In the genomic region with DNA sequence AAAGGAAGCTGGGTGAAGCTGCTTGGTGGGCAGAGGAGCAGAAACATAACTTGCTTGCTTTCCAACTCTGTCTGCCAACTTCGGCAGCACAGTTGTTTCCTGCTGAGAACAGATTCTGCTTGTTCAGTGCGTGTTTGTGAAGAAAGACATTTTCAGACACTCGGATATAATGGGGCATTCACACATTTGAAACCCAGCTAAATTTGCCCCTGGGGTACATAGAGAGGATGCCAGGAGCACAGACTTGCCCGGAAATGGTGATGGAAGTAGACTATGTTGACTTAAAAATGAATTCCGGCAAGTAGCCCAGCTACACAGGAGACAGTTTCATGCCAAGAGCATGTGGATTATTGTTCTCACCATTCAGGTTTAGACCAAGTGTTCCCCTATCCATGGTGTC, we compare ENCODE assay signal across 10 mouse cellular contexts.
DNase-seq lines count a peak whose midpoint lies in the region; ATAC-seq and TF ChIP-seq lines count a peak whose summit lies in the region.
"Had no signal": no experiment of that assay in that cellular context is flagged by ENCODE, and none has a peak within 500 bp of the region (broad histone marks: within the 10 kb centered on the region; RNA-seq: fewer than 3 reads in every experiment).

No protein-coding gene starts in this region.

- no peaks in the 10 kb centered on the region for H3K27me3 ChIP-seq in CH12.LX (replicated peaks)
- H3K27me3 ChIP-seq in heart, embryonic 10.5 days (ENCODE audit: insufficient read depth, poor library complexity, severe bottlenecking) = no peaks in the 10 kb centered on the region

- no peaks in the 10 kb centered on the region for H3K9me3 ChIP-seq in CH12.LX (replicated peaks; ENCODE audit: low read length)
- H3K9me3 ChIP-seq in heart, embryonic 10.5 days = no peaks in the 10 kb centered on the region

- dilution Hi-C loops in CH12.LX (cut with MboI; ENCODE audit: extremely low pct_ligation_motif_present, extremely low pct_unique_long_range_greater_than_20kb, low sequenced_read_pairs) = no loop called here

- in situ Hi-C loops in CH12.LX (cut with MboI; ENCODE audit: low pct_ligation_motif_present, low pct_unique_long_range_greater_than_20kb, low sequenced_read_pairs) = no loop called here

- WGBS in heart, embryonic 10.5 days = 74% methylated on average over 5 of the region's 5 CpGs

- intact Hi-C loops in left cerebral cortex, adult 2 months (cut with DNase I) = no loop called here

- no peaks in the 10 kb centered on the region for H3K36me3 ChIP-seq in CH12.LX (replicated peaks in 1 of 2; ENCODE audit: control insufficient read depth in 1 of 2, insufficient read depth in 1 of 2, low read length in 1 of 2)
- H3K36me3 ChIP-seq in heart, embryonic 10.5 days = no peaks in the 10 kb centered on the region

- no peak for TF ChIP-seq CTCF in CH12.LX (conservative IDR thresholded peaks at IDR 0.05 in 1 of 2, IDR thresholded peaks at IDR 0.05 in 1 of 2; ENCODE audit: low read depth in 2 of 2, low read length in 2 of 2)
- no peak for TF ChIP-seq CTCF in left cerebral cortex, adult 2 months (IDR thresholded peaks at IDR 0.05)

- TF ChIP-seq EP300 in CH12.LX (IDR thresholded peaks at IDR 0.05; ENCODE audit: low read length) = no peak

- H3K27ac ChIP-seq in CH12.LX (ENCODE audit: insufficient read depth, low read depth) = no peak overlapping the region
- H3K27ac ChIP-seq in left cerebral cortex, adult 2 months = peak overlapping the region; percentile 56; the same call in 1 of the 2 replicates
- no peak overlapping the region for H3K27ac ChIP-seq in heart, embryonic 10.5 days

- no peaks in the 10 kb centered on the region for H3K79me2 ChIP-seq in CH12.LX (replicated peaks; ENCODE audit: control insufficient read depth, extremely low read depth, insufficient read depth, poor library complexity, severe bottlenecking)

- H3K4me3 ChIP-seq in CH12.LX (replicated peaks in 1 of 3; ENCODE audit: low read depth in 2 of 3, low read length in 2 of 3, poor library complexity in 1 of 3) = no peak overlapping the region
- H3K4me3 ChIP-seq in left cerebral cortex, adult 2 months = peak overlapping the region; percentile 22
- no peak overlapping the region for H3K4me3 ChIP-seq in heart, embryonic 10.5 days

- ATAC-seq in frontal cortex, adult (ENCODE audit: low TSS enrichment) = peak; percentile 93

- peak overlapping the region; percentile 29 for H3K4me2 ChIP-seq in CH12.LX (ENCODE audit: insufficient read depth, low read depth, poor library complexity, severe bottlenecking)

- no peaks in the 10 kb centered on the region for H3K4me1 ChIP-seq in CH12.LX (ENCODE audit: control insufficient read depth in 1 of 2, insufficient read depth in 2 of 2)
- no peaks in the 10 kb centered on the region for H3K4me1 ChIP-seq in heart, embryonic 10.5 days

- no peak for DNase-seq in CH12.LX (ENCODE audit: extremely low read depth)
- peak; percentile 84 for DNase-seq in brain, adult 2 months (ENCODE audit: low read depth, low spot score)
- peak; percentile 38 for DNase-seq in left cerebral cortex, adult 2 months (ENCODE audit: extremely low spot score in 1 of 2, low spot score in 2 of 2)
- DNase-seq in thymus, postnatal 4 days = no peak
- DNase-seq in heart, embryonic 10.5 days (ENCODE audit: low spot score) = no peak
- DNase-seq in adrenal gland, adult 18-20 months (ENCODE audit: low spot score in 2 of 2) = no peak
- no peak for DNase-seq in B cell, adult 2 months
- DNase-seq: lung, postnatal 10 days; retina, postnatal 1 day had no signal

- TF ChIP-seq RAD21 in CH12.LX (IDR thresholded peaks at IDR 0.05; ENCODE audit: low read depth, low read length) = no peak

- TF ChIP-seq POLR2A in CH12.LX (IDR thresholded peaks at IDR 0.05; ENCODE audit: low read depth, low read length) = no peak

- H3K9ac ChIP-seq in CH12.LX (ENCODE audit: insufficient read depth, low read depth) = no peak overlapping the region

TF ChIP-seq in CH12.LX, 34 proteins besides CTCF, POLR2A, EP300 and RAD21:
- TF ChIP-seq ETS1 (conservative IDR thresholded peaks at IDR 0.05; ENCODE audit: low read depth, low read length) (no peak), MAX (IDR thresholded peaks at IDR 0.05; ENCODE audit: low read length) (no peak), USF2 (conservative IDR thresholded peaks at IDR 0.05; ENCODE audit: low read depth, low read length) (no peak), ZC3H11A (IDR thresholded peaks at IDR 0.05; ENCODE audit: low read depth, low read length) (no peak), PAX5 (IDR thresholded peaks at IDR 0.05; ENCODE audit: low read length) (no peak), BHLHE40 (IDR thresholded peaks at IDR 0.05; ENCODE audit: low read depth, low read length) (no peak), CHD2 (IDR thresholded peaks at IDR 0.05; ENCODE audit: low read length) (no peak), JUND (conservative IDR thresholded peaks at IDR 0.05; ENCODE audit: low read depth, low read length) (no peak), SMC3 (IDR thresholded peaks at IDR 0.05; ENCODE audit: low read depth, low read length) (no peak), POLR2AphosphoS2 (IDR thresholded peaks at IDR 0.05; ENCODE audit: low read depth, low read length) (no peak), KAT2A (IDR thresholded peaks at IDR 0.05; ENCODE audit: insufficient replicate concordance, low read length) (no peak), ZKSCAN1 (IDR thresholded peaks at IDR 0.05; ENCODE audit: borderline replicate concordance, low read depth, low read length) (no peak)
TF ChIP-seq in CH12.LX: peak in this region for 0.

Comparison
In these comparisons a context has a peak if more than half of its experiments do, and no peak if none do; other contexts are left out.
1. DNase-seq: peak in brain, adult 2 months (single experiment) and left cerebral cortex, adult 2 months (2 of 2); none in CH12.LX (single experiment), thymus, postnatal 4 days (single experiment), heart, embryonic 10.5 days (single experiment), adrenal gland, adult 18-20 months (0 of 2) and B cell, adult 2 months (0 of 2).